Mouse (Mus musculus) myocyte (in vitro differentiated cells): Measurements from ENCODE around the gene Obp1b. TPM values are rescaled to one million over a fixed set of nuclear protein-coding genes. Genes with fewer than 3 reads are reported as not detected.
"Not testable (repeated sequence)": the region's sequence is repeated elsewhere in the genome, so short reads cannot be mapped to it uniquely, and the experiment has no call there.

ENCODE experiments used
- H3K27me3 ChIP-seq: one replicate; pipeline ENCODE4 v1.6.1; 2011; ENCODE audit not compliant: control insufficient read depth, insufficient read depth, insufficient read length
- H3K36me3 ChIP-seq: one replicate; pipeline ENCODE4 v1.6.1; 2011; ENCODE audit not compliant: control insufficient read depth, insufficient read depth
- H3K4me2 ChIP-seq: one replicate; pipeline ENCODE4 v1.6.1; 2011; ENCODE audit warnings: low read depth, control low read depth
- H3K4me3 ChIP-seq: one replicate; pipeline ENCODE4 v1.5.1; 2011; ENCODE audit warnings: mild to moderate bottlenecking, control low read depth, moderate library complexity
- H3K79me2 ChIP-seq: one replicate; pipeline ENCODE4 v1.6.1; 2011; ENCODE audit not compliant: control insufficient read depth, insufficient read depth
- H3ac ChIP-seq: one replicate; pipeline ENCODE4 v1.6.1; 2011; ENCODE audit not compliant: control insufficient read depth, insufficient read length
- CEBPB ChIP-seq: IDR thresholded peaks from 2 replicates; pipeline ENCODE4 v1.6.1; 2011; ENCODE audit warnings: mild to moderate bottlenecking, moderate library complexity; ENCODE audit not compliant: poor library complexity, insufficient read depth, severe bottlenecking
- E2F4 ChIP-seq: IDR thresholded peaks from one replicate; pipeline ENCODE4 v1.6.1; 2011; ENCODE audit warnings: mild to moderate bottlenecking, control low read depth, moderate library complexity; ENCODE audit not compliant: insufficient read depth
- MAX ChIP-seq: IDR thresholded peaks from one replicate; pipeline ENCODE4 v1.6.1; 2011; ENCODE audit warnings: low read depth, mild to moderate bottlenecking, control low read depth
- MYOD1 ChIP-seq, 3 experiments: IDR thresholded peaks; one replicate each; pipeline ENCODE4 v1.6.1; 2011; ENCODE audit warnings: control low read depth in 2 of 3, low read depth in 2 of 3, mild to moderate bottlenecking in 2 of 3, moderate library complexity in 1 of 3; ENCODE audit not compliant: insufficient read length in 2 of 3, control insufficient read depth in 1 of 3
- MYOG ChIP-seq, 3 experiments: IDR thresholded peaks; one replicate each; pipeline ENCODE4 v1.6.1; 2011; ENCODE audit warnings: control low read depth in 2 of 3, low read depth in 2 of 3, mild to moderate bottlenecking in 2 of 3; ENCODE audit not compliant: insufficient read length in 2 of 3, control insufficient read depth in 1 of 3, insufficient read depth in 1 of 3
- POLR2A ChIP-seq: IDR thresholded peaks from one replicate; pipeline ENCODE4 v1.6.1; 2011; ENCODE audit warnings: low read depth, mild to moderate bottlenecking, control low read depth, moderate library complexity; ENCODE audit not compliant: insufficient read length
- POLR2AphosphoS2 ChIP-seq: IDR thresholded peaks from one replicate; pipeline ENCODE4 v1.6.1; 2011; ENCODE audit warnings: low read depth, control low read depth; ENCODE audit not compliant: insufficient read length
- REST ChIP-seq: IDR thresholded peaks from one replicate; pipeline ENCODE4 v1.6.1; 2011; ENCODE audit warnings: mild to moderate bottlenecking, control low read depth, moderate library complexity; ENCODE audit not compliant: insufficient read depth, insufficient read length
- SRF ChIP-seq: IDR thresholded peaks from one replicate; pipeline ENCODE4 v1.6.1; 2011; ENCODE audit warnings: low read depth; ENCODE audit not compliant: control insufficient read depth, insufficient read length
- TCF12 ChIP-seq: IDR thresholded peaks from one replicate; pipeline ENCODE4 v1.6.1; 2011; ENCODE audit warnings: mild to moderate bottlenecking, control low read depth; ENCODE audit not compliant: poor library complexity, insufficient read depth, severe bottlenecking
- TCF3 ChIP-seq: IDR thresholded peaks from one replicate; pipeline ENCODE4 v1.6.1; 2011; ENCODE audit warnings: low read depth, control low read depth; ENCODE audit not compliant: insufficient read length
- USF1 ChIP-seq: IDR thresholded peaks from one replicate; pipeline ENCODE4 v1.6.1; 2011; ENCODE audit warnings: low read depth, mild to moderate bottlenecking, control low read depth, moderate library complexity
- polyA plus RNA-seq: library from polyadenylated mRNA; unstranded; fragments of >200 nt; fragmentation: generic; extraction: Trizol; gene quantifications from one replicate; pipeline ENCODE4 v1.2.1, GENCODE M21; 2012; ENCODE audit warnings: missing spikeins

The Obp1b gene
- polyA plus RNA-seq, result not detected

- not testable (repeated sequence) for H3K27me3 ChIP-seq, H3K4me3 ChIP-seq, H3K4me2 ChIP-seq, H3K79me2 ChIP-seq, H3K36me3 ChIP-seq, H3ac ChIP-seq
Measured at GRCm38 (mm10) chrX:78186477-78186876, at the start of gene Obp1b. Gene Obp1b, plus strand, starts transcription at chrX:78186777.

- not testable (repeated sequence) for H3K4me3 ChIP-seq, H3K27me3 ChIP-seq
Measured at GRCm38 (mm10) chrX:78202220-78202619, 15.6 kb downstream of the Obp1b start.

GRCm38 (mm10) chrX:78202829-78203228 lies 16.3 kb downstream of the Obp1b start:
- no peak for TF ChIP-seq CEBPB
- TF ChIP-seq TCF3, result no peak
- no peak for TF ChIP-seq USF1
- TF ChIP-seq POLR2AphosphoS2, result no peak
- TF ChIP-seq MAX, result no peak
- TF ChIP-seq POLR2A, result no peak
- TF ChIP-seq TCF12, result no peak
- TF ChIP-seq SRF, result no peak
- no peak for TF ChIP-seq REST
- no peak for TF ChIP-seq MYOG (IDR thresholded peaks at IDR 0.05; ENCODE audit: control insufficient read depth in 1 of 3, insufficient read depth in 1 of 3, insufficient read length in 2 of 3, low read depth in 2 of 3)
- no peak for TF ChIP-seq E2F4
- TF ChIP-seq MYOD1 (IDR thresholded peaks at IDR 0.05; ENCODE audit: control insufficient read depth in 1 of 3, insufficient read length in 2 of 3, low read depth in 2 of 3), result no peak

More at GRCm38 (mm10) chrX:78202220-78202619, 15.6 kb downstream of the Obp1b start:
- not testable (repeated sequence) for H3K79me2 ChIP-seq, H3ac ChIP-seq, H3K4me2 ChIP-seq, H3K36me3 ChIP-seq

More at GRCm38 (mm10) chrX:78202829-78203228, 16.3 kb downstream of the Obp1b start:
- H3K4me3 ChIP-seq, result no peak overlapping the region
- no peaks in the 10 kb centered on the region for H3K79me2 ChIP-seq
- H3K4me2 ChIP-seq, result no peak overlapping the region
- H3ac ChIP-seq, result no peak overlapping the region
- no peaks in the 10 kb centered on the region for H3K27me3 ChIP-seq
- H3K36me3 ChIP-seq, result no peaks in the 10 kb centered on the region

Other genes starting within 250 kb of the Obp1b start
- gene Obp1a, start 95.4 kb upstream of the Obp1b start, polyA plus RNA-seq, result not detected
- gene Gm5938, start 61.3 kb upstream of the Obp1b start, polyA plus RNA-seq, result not detected
- not detected for gene Gm14743, start 59.1 kb downstream of the Obp1b start, polyA plus RNA-seq
- not detected for gene 4930480E11Rik, start 182.9 kb downstream of the Obp1b start, polyA plus RNA-seq